Mouse (Mus musculus) layer of hippocampus, postnatal 14 days (tissue): Measurements from ENCODE around the gene Golga3. TPM values are rescaled to one million over a fixed set of nuclear protein-coding genes. Genes with fewer than 3 reads are reported as not detected.

Experiments
- DNase-seq, 2 experiments: peaks; one replicate each; pipeline ENCODE4 v3.0.0; 2021 to 2022; ENCODE audit warnings: low spot score in 2 of 2, mixed read lengths in 1 of 2
- long read RNA-seq, 2 experiments: library from polyadenylated mRNA; stranded (forward); transcript quantifications; one replicate each; pipeline ENCODE4 v2.0.0; 2021
- total RNA-seq, 2 experiments: library from RNA; stranded (reverse); gene quantifications; 2 replicates each; pipeline ENCODE4 v1.2.3; 2021

Gene Golga3
- total RNA-seq: 10 to 100 TPM; 44.1 to 46.2 TPM
- long read RNA-seq, experiment 1, full-length matches to known transcripts: 11 of 20 reads
- long read RNA-seq, experiment 1, partial matches to known transcripts: 3 of 20 reads
- long read RNA-seq, experiment 1, other reads (novel, unspliced or antisense): 6 of 20 reads
- long read RNA-seq, experiment 2, full-length matches to known transcripts: 11 of 26 reads
- long read RNA-seq, experiment 2, partial matches to known transcripts: 6 of 26 reads
- long read RNA-seq, experiment 2, other reads (novel, unspliced or antisense): 9 of 26 reads

- DNase-seq: peak; percentile 84 to 94
Measured at GRCm38 (mm10) chr5:110176362-110177020, at the start of gene Golga3. Golga3 (plus strand) TSS chr5:110176701.

- DNase-seq: peak; percentile 99 to 100
Measured at GRCm38 (mm10) chr5:110135293-110136086, 41.0 kb upstream of the Golga3 start, which contains the start of gene Chfr. Chfr (plus strand) TSS chr5:110135842.

- DNase-seq: no peak
Measured at GRCm38 (mm10) chr5:110136087-110136464, 40.4 kb upstream of the Golga3 start.

GRCm38 (mm10) chr5:110137816-110138215 lies 38.7 kb upstream of the Golga3 start:
- DNase-seq: no peak

- DNase-seq: no peak
Measured at GRCm38 (mm10) chr5:110139325-110139724, 37.2 kb upstream of the Golga3 start.

- no peak for DNase-seq
Measured at GRCm38 (mm10) chr5:110140424-110140823, 36.1 kb upstream of the Golga3 start.

GRCm38 (mm10) chr5:110142309-110142708 lies 34.2 kb upstream of the Golga3 start:
- no peak for DNase-seq

GRCm38 (mm10) chr5:110143007-110143406 lies 33.5 kb upstream of the Golga3 start:
- no peak for DNase-seq

- no peak for DNase-seq
Measured at GRCm38 (mm10) chr5:110169374-110169773, 7.1 kb upstream of the Golga3 start.

- DNase-seq: no peak
Measured at GRCm38 (mm10) chr5:110177021-110177420, 520 bp downstream of the Golga3 start.

- DNase-seq: no peak
Measured at GRCm38 (mm10) chr5:110178628-110179027, 2.1 kb downstream of the Golga3 start.

- DNase-seq: no peak
Measured at GRCm38 (mm10) chr5:110181716-110182115, 5.2 kb downstream of the Golga3 start.

- DNase-seq: no peak
Measured at GRCm38 (mm10) chr5:110203164-110203895, 26.8 kb downstream of the Golga3 start.

- no peak for DNase-seq
Measured at GRCm38 (mm10) chr5:110204777-110205176, 28.3 kb downstream of the Golga3 start.

- DNase-seq: no peak
Measured at GRCm38 (mm10) chr5:110211312-110211711, 34.8 kb downstream of the Golga3 start.

GRCm38 (mm10) chr5:110216780-110217179 lies 40.3 kb downstream of the Golga3 start:
- DNase-seq: no peak

GRCm38 (mm10) chr5:110220331-110220730 lies 43.8 kb downstream of the Golga3 start:
- no peak for DNase-seq

GRCm38 (mm10) chr5:110222757-110223156 lies 46.3 kb downstream of the Golga3 start:
- no peak for DNase-seq

- no peak for DNase-seq
Measured at GRCm38 (mm10) chr5:110225056-110225455, 48.6 kb downstream of the Golga3 start.

- no peak for DNase-seq
Measured at GRCm38 (mm10) chr5:110227336-110227883, 50.9 kb downstream of the Golga3 start.

- no peak for DNase-seq
Measured at GRCm38 (mm10) chr5:110230401-110230779, 53.9 kb downstream of the Golga3 start.
